Comparison of ENCODE assay signal across 8 mouse cellular contexts in the genomic region with DNA sequence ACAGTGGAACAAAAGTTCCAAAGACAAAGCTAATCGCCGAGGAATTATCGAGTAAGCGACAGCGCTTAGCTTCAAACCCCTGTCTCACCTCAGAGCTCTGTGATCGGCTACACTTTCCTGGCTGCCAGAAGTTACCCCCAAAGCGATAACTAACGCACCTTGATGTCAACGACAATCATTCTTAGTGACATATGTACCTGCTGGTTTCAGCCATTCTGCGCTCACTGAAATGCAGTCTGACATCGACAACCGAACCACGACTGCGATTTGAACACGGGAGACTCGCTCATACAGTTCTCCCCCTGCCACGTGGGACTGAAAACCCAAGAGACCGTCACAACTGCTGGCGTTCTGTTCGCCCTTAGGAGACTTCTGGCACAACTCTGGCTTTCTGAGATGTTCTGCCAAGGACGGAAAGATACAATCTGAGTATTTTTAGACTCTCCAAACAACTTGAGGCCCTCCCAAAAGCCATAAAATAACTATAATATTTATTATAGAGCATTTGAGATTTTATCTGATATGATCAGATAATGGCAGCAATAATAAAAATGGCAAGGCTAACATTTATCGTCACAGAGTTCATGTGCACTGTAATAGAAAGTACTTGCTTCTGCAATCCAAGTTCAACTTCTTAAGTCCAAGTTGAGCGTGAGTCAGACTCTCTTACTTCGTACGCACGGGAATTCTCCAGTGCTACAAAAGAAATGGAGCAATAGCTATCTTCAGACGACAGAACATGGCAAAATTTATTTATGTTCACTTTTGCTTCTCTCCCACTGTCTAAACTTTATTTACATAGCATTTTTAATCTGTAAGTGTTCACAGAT. TPM values are rescaled to one million over a fixed set of nuclear protein-coding genes. Genes with fewer than 3 reads are reported as not detected.
DNase-seq lines count a peak whose midpoint lies in the region; ATAC-seq and TF ChIP-seq lines count a peak whose summit lies in the region.

No protein-coding gene starts in this region.

- no peak for TF ChIP-seq POLR2A in bone marrow macrophage, adult 2 months (IDR thresholded peaks at IDR 0.05; ENCODE audit: borderline replicate concordance, low read depth, low read length)

- 20% methylated on average over 27 of the region's 27 CpGs for WGBS in heart, embryonic 14.5 days
- WGBS in liver, embryonic 16.5 days (ENCODE audit: insufficient replicate concordance): 21% methylated on average over 27 of the region's 27 CpGs

- peak overlapping the region; percentile 54; the same call in 1 of the 2 replicates for H3K9ac ChIP-seq in heart, embryonic 14.5 days (ENCODE audit: low read length)
- no peak overlapping the region for H3K9ac ChIP-seq in liver, embryonic 16.5 days (ENCODE audit: low read depth, low read length)

- H3K36me3 ChIP-seq in heart, embryonic 14.5 days (ENCODE audit: control insufficient read depth, insufficient read depth, low read length): no peaks in the 10 kb centered on the region
- no peaks in the 10 kb centered on the region for H3K36me3 ChIP-seq in liver, embryonic 16.5 days (ENCODE audit: control insufficient read depth, insufficient read depth)

- no peak for ATAC-seq in heart, embryonic 14.5 days (ENCODE audit: insufficient number of reproducible peaks, insufficient read depth, low FRiP score, low read depth)
- no peak for ATAC-seq in liver, embryonic 16.5 days (ENCODE audit: low read depth)

- H3K27me3 ChIP-seq in heart, embryonic 14.5 days (ENCODE audit: control insufficient read depth, insufficient read depth, low read length): no peaks in the 10 kb centered on the region
- H3K27me3 ChIP-seq in liver, embryonic 16.5 days (ENCODE audit: control insufficient read depth, insufficient read depth, low read depth, low read length): peaks cover 5% of the 10 kb centered on the region; the same call in 1 of the 2 replicates

- H3K27ac ChIP-seq in gastrocnemius, adult 2 months: peak overlapping the region; percentile 61
- H3K27ac ChIP-seq in bone marrow macrophage, adult 2 months (ENCODE audit: insufficient read depth, low read depth, low read length): no peak overlapping the region
- no peak overlapping the region for H3K27ac ChIP-seq in heart, embryonic 14.5 days (replicated peaks in 1 of 2; ENCODE audit: control insufficient read depth in 1 of 2, insufficient read depth in 1 of 2, low read depth in 2 of 2, low read length in 2 of 2)
- H3K27ac ChIP-seq in liver, embryonic 16.5 days (ENCODE audit: low read length): no peak overlapping the region

- TF ChIP-seq CTCF in gastrocnemius, adult 2 months (IDR thresholded peaks at IDR 0.05): no peak
- no peak for TF ChIP-seq CTCF in bone marrow macrophage, adult 2 months (IDR thresholded peaks at IDR 0.05; ENCODE audit: low read depth, low read length)

- peak overlapping the region; percentile 63 for H3K4me3 ChIP-seq in gastrocnemius, adult 2 months
- H3K4me3 ChIP-seq in bone marrow macrophage, adult 2 months (ENCODE audit: insufficient read depth, low read length): peak overlapping the region; percentile 59
- H3K4me3 ChIP-seq in heart, embryonic 14.5 days (ENCODE audit: control insufficient read depth in 1 of 2, insufficient read depth in 1 of 2, low read depth in 1 of 2, low read length in 2 of 2): peak overlapping the region; percentile 33 to 41
- H3K4me3 ChIP-seq in liver, embryonic 16.5 days (ENCODE audit: low read depth, low read length): peak overlapping the region; percentile 32; the same call in 1 of the 2 replicates

- peak; percentile 50 for DNase-seq in gastrocnemius, adult 2 months
- DNase-seq in gastrocnemius, postnatal 36 days: no peak
- DNase-seq in ovary, postnatal 36 days (ENCODE audit: low spot score): peak; percentile 18
- no peak for DNase-seq in cerebellum, adult 18-20 months
- DNase-seq in thymus, postnatal 36 days: no peak

- peak overlapping the region; percentile 63 for H3K4me2 ChIP-seq in heart, embryonic 14.5 days (ENCODE audit: low read length)
- peak overlapping the region; percentile 37; the same call in 1 of the 2 replicates for H3K4me2 ChIP-seq in liver, embryonic 16.5 days (ENCODE audit: low read depth, low read length)

- H3K4me1 ChIP-seq in bone marrow macrophage, adult 2 months (ENCODE audit: control insufficient read depth, insufficient read depth, low read length): no peaks in the 10 kb centered on the region
- peaks cover 0 to 2% of the 10 kb centered on the region in 2 experiments; a peak in 1 of 4 replicates for H3K4me1 ChIP-seq in heart, embryonic 14.5 days (ENCODE audit: control insufficient read depth in 2 of 2, insufficient read depth in 2 of 2, low read length in 2 of 2)
- 0 out of 2 replicates have a peak, but pooled peaks cover 2% of the 10 kb centered on the region for H3K4me1 ChIP-seq in liver, embryonic 16.5 days (ENCODE audit: control insufficient read depth, low read depth, low read length)

- H3K9me3 ChIP-seq in heart, embryonic 14.5 days (ENCODE audit: control insufficient read depth, low read length): no peaks in the 10 kb centered on the region
- no peaks in the 10 kb centered on the region for H3K9me3 ChIP-seq in liver, embryonic 16.5 days (replicated peaks; ENCODE audit: control insufficient read depth, low read length)

- intact Hi-C loops in gastrocnemius, adult 2 months (cut with DNase I): no loop called here
- intact Hi-C loops in gastrocnemius, postnatal 36 days (cut with DNase I): loop anchor here (5.0 to 10.0 kb wide), 2 partner anchors 497 to 685 kb away; a partner anchor contains a TSS

RNA-seq across cellular contexts. Expression of a gene that starts 8.4 kb away (rescaled TPM):
- total RNA-seq in gastrocnemius, adult 2 months (2021): 1 to 10 TPM; 4.7 to 4.8 TPM
- 1 to 10 TPM; 3.4 to 5.1 TPM for total RNA-seq in gastrocnemius, postnatal 36 days (2021)
- 19.7 and 20.9 TPM in 2 replicates for polyA plus RNA-seq in bone marrow macrophage, adult 2 months (2012; ENCODE audit: insufficient read depth, insufficient read length, missing spikeins)
- 10.7 and 11.7 TPM in 2 replicates for polyA plus RNA-seq in heart, embryonic 14.5 days (2014; fragmentation: Nextera tagmentation; extraction: Ambion mirVana)
- 6.9 and 8.7 TPM in 2 replicates for polyA plus RNA-seq in liver, embryonic 16.5 days (2015; fragmentation: Nextera tagmentation; extraction: Ambion mirVana)

RNA-seq across cellular contexts. Expression of a gene that starts 33.7 kb away (rescaled TPM):
- 100 to 1,000 TPM in 1 of 2 experiments, 10 to 100 TPM in 1; 92.0 to 104 TPM for total RNA-seq in gastrocnemius, adult 2 months (2021)
- 10 to 100 TPM; 73.0 to 86.8 TPM for total RNA-seq in gastrocnemius, postnatal 36 days (2021)
- 79.4 and 89.9 TPM in 2 replicates for polyA plus RNA-seq in bone marrow macrophage, adult 2 months (2012; ENCODE audit: insufficient read depth, insufficient read length, missing spikeins)
- polyA plus RNA-seq in heart, embryonic 14.5 days (2014; fragmentation: Nextera tagmentation; extraction: Ambion mirVana): 197 and 200 TPM in 2 replicates
- 85.0 and 96.8 TPM in 2 replicates for polyA plus RNA-seq in liver, embryonic 16.5 days (2015; fragmentation: Nextera tagmentation; extraction: Ambion mirVana)

Comparison
In these comparisons a context has a peak if more than half of its experiments do, and no peak if none do; other contexts are left out.
1. DNase-seq: peak in gastrocnemius, adult 2 months (single experiment) and ovary, postnatal 36 days (single experiment); none in gastrocnemius, postnatal 36 days (0 of 2), cerebellum, adult 18-20 months (0 of 2) and thymus, postnatal 36 days (0 of 2).
2. Peak in every context shown above with its lines, with median percentiles within 50 percentile points of each other: H3K4me3 ChIP-seq.